Mouse (Mus musculus) MEL (cell line): ENCODE measurements around the gene Pde4a. TPM values are rescaled to one million over a fixed set of nuclear protein-coding genes. Genes with fewer than 3 reads are reported as not detected.

Experiments used
- DNase-seq: peaks from one replicate; pipeline ENCODE4 v3.0.0; 2011; ENCODE audit warnings: low read depth, low spot score
- H3K27ac ChIP-seq: 2 replicates; pipeline ENCODE4 v1.5.1; 2012; ENCODE audit warnings: low read depth, mild to moderate bottlenecking, control low read depth, low read length, moderate library complexity; ENCODE audit not compliant: control insufficient read depth
- H3K27me3 ChIP-seq, 2 experiments: fragments of 150-350 bp in 1 of 2; sonication (generic) in 1 of 2; 2 replicates each; pipeline ENCODE4 v1.6.1; 2012; ENCODE audit warnings: low read length in 2 of 2, mild to moderate bottlenecking in 2 of 2, improper control_type of control experiment in 1 of 2, moderate library complexity in 1 of 2; ENCODE audit not compliant: insufficient read depth in 2 of 2, control insufficient read depth in 1 of 2
- H3K36me3 ChIP-seq, 2 experiments: 2 replicates each; pipeline ENCODE4 v1.6.1; 2012 to 2014; ENCODE audit warnings: low read length in 2 of 2, improper control_type of control experiment in 1 of 2, inconsistent platforms in 1 of 2, mild to moderate bottlenecking in 1 of 2; ENCODE audit not compliant: insufficient read depth in 2 of 2, control insufficient read depth in 1 of 2
- H3K4me1 ChIP-seq, 2 experiments: fragments of 150-350 bp in 1 of 2; sonication (generic) in 1 of 2; 2 replicates each; pipeline ENCODE4 v1.6.1; 2012; ENCODE audit warnings: low read length in 2 of 2, improper control_type of control experiment in 1 of 2, mild to moderate bottlenecking in 1 of 2; ENCODE audit not compliant: insufficient read depth in 2 of 2, control insufficient read depth in 1 of 2
- H3K4me3 ChIP-seq, 2 experiments: fragments of 150-350 bp in 1 of 2; sonication (generic) in 1 of 2; 2 replicates each; pipeline ENCODE4 v1.5.1; 2012; ENCODE audit warnings: low read depth in 2 of 2, low read length in 2 of 2, mild to moderate bottlenecking in 2 of 2, moderate library complexity in 2 of 2, control low read depth in 1 of 2, improper control_type of control experiment in 1 of 2; ENCODE audit not compliant: control insufficient read depth in 1 of 2, insufficient read depth in 1 of 2
- H3K79me2 ChIP-seq: 2 replicates; pipeline ENCODE4 v1.6.1; 2012; ENCODE audit warnings: mild to moderate bottlenecking, low read length, moderate library complexity; ENCODE audit not compliant: control insufficient read depth, poor library complexity, insufficient read depth
- H3K9ac ChIP-seq: 2 replicates; pipeline ENCODE4 v1.6.1; 2012; ENCODE audit warnings: low read depth, mild to moderate bottlenecking, control low read depth, low read length, moderate library complexity; ENCODE audit not compliant: control insufficient read depth, poor library complexity, severe bottlenecking
- H3K9me3 ChIP-seq: fragments of 150-350 bp; sonication (generic); replicated peaks from 2 replicates; pipeline ENCODE4 v1.6.1; 2012; ENCODE audit warnings: mild to moderate bottlenecking, low read length, improper control_type of control experiment, moderate library complexity; ENCODE audit not compliant: insufficient read depth
- CTCF ChIP-seq, 3 experiments: IDR thresholded peaks in 2 of 3; conservative IDR thresholded peaks in 1 of 3; 2 replicates each; pipeline ENCODE4 v1.5.1; 2011 to 2012; ENCODE audit warnings: low read length in 3 of 3, low read depth in 2 of 3, mild to moderate bottlenecking in 2 of 3, improper control_type of control experiment in 1 of 3, inconsistent platforms in 1 of 3, mixed read lengths in 1 of 3, moderate library complexity in 1 of 3; ENCODE audit not compliant: control insufficient read depth in 1 of 3, insufficient read depth in 1 of 3, poor library complexity in 1 of 3, severe bottlenecking in 1 of 3
- E2F4 ChIP-seq: IDR thresholded peaks from 2 replicates; pipeline ENCODE4 v1.6.1; 2011; ENCODE audit warnings: low read depth, low read length, improper control_type of control experiment, borderline replicate concordance
- ELF1 ChIP-seq: IDR thresholded peaks from 2 replicates; pipeline ENCODE4 v1.6.1; 2014; ENCODE audit warnings: low read depth, mild to moderate bottlenecking, inconsistent platforms, low read length, improper control_type of control experiment, moderate library complexity
- EP300 ChIP-seq, 2 experiments: IDR thresholded peaks; 2 replicates each; pipeline ENCODE4 v1.6.1; 2011; ENCODE audit warnings: improper control_type of control experiment in 2 of 2, low read length in 2 of 2, low read depth in 1 of 2, mild to moderate bottlenecking in 1 of 2
- GABPA ChIP-seq: IDR thresholded peaks from 2 replicates; pipeline ENCODE4 v1.6.1; 2012; ENCODE audit warnings: low read depth, mild to moderate bottlenecking, inconsistent platforms, low read length, improper control_type of control experiment, moderate library complexity
- HCFC1 ChIP-seq: IDR thresholded peaks from 2 replicates; pipeline ENCODE4 v1.6.1; 2012; ENCODE audit warnings: low read depth, mild to moderate bottlenecking, inconsistent platforms, low read length, improper control_type of control experiment, moderate library complexity
- MXI1 ChIP-seq: IDR thresholded peaks from 2 replicates; pipeline ENCODE4 v1.6.1; 2011; ENCODE audit warnings: mild to moderate bottlenecking, low read depth, low read length, improper control_type of control experiment
- NRF1 ChIP-seq: IDR thresholded peaks from 2 replicates; pipeline ENCODE4 v1.6.1; 2014; ENCODE audit warnings: low read depth, mild to moderate bottlenecking, inconsistent platforms, low read length, improper control_type of control experiment, moderate library complexity; ENCODE audit not compliant: poor library complexity, insufficient read depth, severe bottlenecking
- RAD21 ChIP-seq: IDR thresholded peaks from 2 replicates; pipeline ENCODE4 v1.6.1; 2011; ENCODE audit warnings: mild to moderate bottlenecking, low read depth, low read length, improper control_type of control experiment
- RCOR1 ChIP-seq: IDR thresholded peaks from 2 replicates; pipeline ENCODE4 v1.6.1; 2012; ENCODE audit warnings: low read depth, mild to moderate bottlenecking, inconsistent platforms, low read length, improper control_type of control experiment
- TBP ChIP-seq: IDR thresholded peaks from 2 replicates; pipeline ENCODE4 v1.8.0; 2011; ENCODE audit warnings: low read depth, low read length, improper control_type of control experiment
- TCF12 ChIP-seq: IDR thresholded peaks from 2 replicates; pipeline ENCODE4 v1.6.1; 2014; ENCODE audit warnings: low read depth, mild to moderate bottlenecking, inconsistent platforms, low read length, improper control_type of control experiment, moderate library complexity
- UBTF ChIP-seq: IDR thresholded peaks from 2 replicates; pipeline ENCODE4 v1.6.1; 2012; ENCODE audit warnings: low read depth, mild to moderate bottlenecking, inconsistent platforms, low read length, improper control_type of control experiment, moderate library complexity, borderline replicate concordance; ENCODE audit not compliant: insufficient read depth
- USF2 ChIP-seq, 2 experiments: IDR thresholded peaks; 2 replicates each; pipeline ENCODE4 v1.6.1; 2011 to 2012; ENCODE audit warnings: improper control_type of control experiment in 2 of 2, low read length in 2 of 2, borderline replicate concordance in 1 of 2, inconsistent platforms in 1 of 2, low read depth in 1 of 2, mild to moderate bottlenecking in 1 of 2; ENCODE audit not compliant: insufficient read depth in 1 of 2
- polyA plus RNA-seq, 2 experiments: library from polyadenylated mRNA; stranded (reverse) in 1 of 2; unstranded in 1 of 2; fragments of >175 nt in 1 of 2; fragments of >200 nt in 1 of 2; gene quantifications; 2 replicates each; pipeline versions ENCODE4 v1.2.1 to v1.2.4; 2012; ENCODE audit warnings: low replicate concordance in 2 of 2, low read depth in 1 of 2; ENCODE audit not compliant: insufficient read length in 2 of 2, insufficient read depth in 1 of 2, missing spikeins in 1 of 2
- total RNA-seq: library from RNA; depleted of rRNA; stranded (reverse); fragments of 300-350 nt; gene quantifications from 2 replicates; pipeline ENCODE4 v1.2.3, GENCODE M21; 2012

Pde4a gene
- total and polyA plus RNA-seq, 3 experiments = 16.6 to 53.9 (median 45.6) TPM

- Histone ChIP-seq H3K4me3 (no peak overlapping the region), H3K36me3 (peaks cover 3 to 23% of the 10 kb centered on the region in 2 experiments; a peak in 3 of 4 replicates), H3K9ac (no peak overlapping the region), H3K4me1 (peaks cover 12 to 26% of the 10 kb centered on the region in 2 experiments), H3K79me2 (no peaks in the 10 kb centered on the region), H3K27me3 (no peaks in the 10 kb centered on the region), H3K27ac (no peak overlapping the region), H3K9me3 (no peaks in the 10 kb centered on the region)
- TF ChIP-seq CTCF (IDR thresholded peaks at IDR 0.05 in 2 of 3, conservative IDR thresholded peaks at IDR 0.05 in 1 of 3; ENCODE audit: control insufficient read depth in 1 of 3, insufficient read depth in 1 of 3, low read depth in 2 of 3, low read length in 3 of 3, poor library complexity in 1 of 3, severe bottlenecking in 1 of 3) (no peak; a peak in 1 of 6 replicates), HCFC1 (no peak), MXI1 (no peak), NRF1 (no peak), GABPA (no peak), EP300 (IDR thresholded peaks at IDR 0.05; ENCODE audit: low read depth in 1 of 2, low read length in 2 of 2) (no peak), ELF1 (no peak), E2F4 (no peak), RAD21 (no peak)
- DNase-seq = no peak
These were observed 40.7 kb upstream of the Pde4a start for GRCm38 (mm10) chr9:21124837-21125236.

GRCm38 (mm10) chr9:21125502-21126258 lies 39.8 kb upstream of the Pde4a start:
- TF ChIP-seq TBP (no peak), EP300 (IDR thresholded peaks at IDR 0.05; ENCODE audit: low read depth in 1 of 2, low read length in 2 of 2) (no peak), UBTF (no peak), RCOR1 (no peak), USF2 (IDR thresholded peaks at IDR 0.05; ENCODE audit: borderline replicate concordance in 1 of 2, insufficient read depth in 1 of 2, low read depth in 1 of 2, low read length in 2 of 2) (no peak), ELF1 (no peak), TCF12 (no peak), NRF1 (no peak)
- Histone ChIP-seq H3K79me2 (peaks cover 5% of the 10 kb centered on the region), H3K9ac (peak overlapping the region; percentile 41), H3K27me3 (no peaks in the 10 kb centered on the region), H3K9me3 (no peaks in the 10 kb centered on the region), H3K27ac (peak overlapping the region; percentile 78), H3K36me3 (peaks cover 2 to 28% of the 10 kb centered on the region in 2 experiments; a peak in 3 of 4 replicates), H3K4me3 (no peak overlapping the region), H3K4me1 (peaks cover 12 to 33% of the 10 kb centered on the region in 2 experiments)
- DNase-seq = peak; percentile 92
